Mouse (Mus musculus): ENCODE data around the gene Tspan5. TPM values are rescaled to one million over a fixed set of nuclear protein-coding genes. Genes with fewer than 3 reads are reported as not detected.

Gene Tspan5
- polyA plus RNA-seq, 1 experiment from 2014 or later = 14.3 TPM

GRCm38 (mm10) chr3:138804104-138805048 is 62.4 kb downstream of the Tspan5 start:
- Histone ChIP-seq H3K36me3 (ENCODE audit: control insufficient read depth, insufficient read depth) (no peaks in the 10 kb centered on the region), H3K4me2 (ENCODE audit: low read depth, low read length) (no peak overlapping the region), H3K4me3 (ENCODE audit: low read length) (no peak overlapping the region), H3K27me3 (ENCODE audit: control insufficient read depth, insufficient read depth, low read length) (no peaks in the 10 kb centered on the region), H3K9ac (ENCODE audit: low read length) (no peak overlapping the region), H3K9me3 (replicated peaks; ENCODE audit: control insufficient read depth, low read length) (no peaks in the 10 kb centered on the region), H3K4me1 (ENCODE audit: control insufficient read depth, insufficient read depth, low read length) (peaks cover 3% of the 10 kb centered on the region), H3K27ac (ENCODE audit: low read length) (no peak overlapping the region)
- no peak for ATAC-seq (replicated peaks; ENCODE audit: extremely low read depth, insufficient read depth, low FRiP score)
- WGBS = 65% methylated on average over 11 of the region's 11 CpGs

- WGBS = 45% methylated on average over 4 of the region's 4 CpGs
- ATAC-seq (replicated peaks; ENCODE audit: extremely low read depth, insufficient read depth, low FRiP score) = peak; percentile 47; the same call in 1 of the 2 replicates
Measured at GRCm38 (mm10) chr3:138807795-138808194, 65.8 kb downstream of the Tspan5 start.

GRCm38 (mm10) chr3:138809509-138809908 is 67.5 kb downstream of the Tspan5 start:
- Histone ChIP-seq H3K4me1 (ENCODE audit: control insufficient read depth, insufficient read depth, low read length) (no peaks in the 10 kb centered on the region; the same call in 1 of the 2 replicates), H3K9ac (ENCODE audit: low read length) (no peak overlapping the region), H3K27ac (ENCODE audit: low read length) (no peak overlapping the region), H3K4me3 (ENCODE audit: low read length) (no peak overlapping the region), H3K27me3 (ENCODE audit: control insufficient read depth, insufficient read depth, low read length) (no peaks in the 10 kb centered on the region), H3K4me2 (ENCODE audit: low read depth, low read length) (no peak overlapping the region), H3K36me3 (ENCODE audit: control insufficient read depth, insufficient read depth) (no peaks in the 10 kb centered on the region), H3K9me3 (replicated peaks; ENCODE audit: control insufficient read depth, low read length) (no peaks in the 10 kb centered on the region)
- WGBS = 93% methylated on average over 8 of the region's 8 CpGs
- ATAC-seq (replicated peaks; ENCODE audit: extremely low read depth, insufficient read depth, low FRiP score) = no peak

More at GRCm38 (mm10) chr3:138807795-138808194, 65.8 kb downstream of the Tspan5 start:
- Histone ChIP-seq H3K36me3 (ENCODE audit: control insufficient read depth, insufficient read depth) (no peaks in the 10 kb centered on the region), H3K9ac (ENCODE audit: low read length) (no peak overlapping the region), H3K4me3 (ENCODE audit: low read length) (no peak overlapping the region), H3K27ac (ENCODE audit: low read length) (no peak overlapping the region; the same call in 1 of the 2 replicates), H3K4me1 (ENCODE audit: control insufficient read depth, insufficient read depth, low read length) (no peaks in the 10 kb centered on the region; the same call in 1 of the 2 replicates), H3K4me2 (ENCODE audit: low read depth, low read length) (no peak overlapping the region), H3K9me3 (replicated peaks; ENCODE audit: control insufficient read depth, low read length) (no peaks in the 10 kb centered on the region), H3K27me3 (ENCODE audit: control insufficient read depth, insufficient read depth, low read length) (no peaks in the 10 kb centered on the region)

- ATAC-seq (replicated peaks; ENCODE audit: extremely low read depth, insufficient read depth, low FRiP score) = no peak
- Histone ChIP-seq H3K36me3 (ENCODE audit: control insufficient read depth, insufficient read depth) (no peaks in the 10 kb centered on the region), H3K9ac (ENCODE audit: low read length) (no peak overlapping the region), H3K4me2 (ENCODE audit: low read depth, low read length) (no peak overlapping the region), H3K27me3 (ENCODE audit: control insufficient read depth, insufficient read depth, low read length) (no peaks in the 10 kb centered on the region), H3K4me3 (ENCODE audit: low read length) (no peak overlapping the region), H3K27ac (ENCODE audit: low read length) (no peak overlapping the region), H3K4me1 (ENCODE audit: control insufficient read depth, insufficient read depth, low read length) (peaks cover 11% of the 10 kb centered on the region), H3K9me3 (replicated peaks; ENCODE audit: control insufficient read depth, low read length) (no peaks in the 10 kb centered on the region)
- WGBS = 50% methylated on average over 3 of the region's 3 CpGs
Measured at GRCm38 (mm10) chr3:138812565-138812964, 70.6 kb downstream of the Tspan5 start.

- Histone ChIP-seq H3K36me3 (ENCODE audit: control insufficient read depth, insufficient read depth) (no peaks in the 10 kb centered on the region), H3K27ac (ENCODE audit: low read length) (no peak overlapping the region), H3K4me2 (ENCODE audit: low read depth, low read length) (no peak overlapping the region), H3K4me1 (ENCODE audit: control insufficient read depth, insufficient read depth, low read length) (peaks cover 11% of the 10 kb centered on the region), H3K9ac (ENCODE audit: low read length) (no peak overlapping the region), H3K27me3 (ENCODE audit: control insufficient read depth, insufficient read depth, low read length) (no peaks in the 10 kb centered on the region), H3K9me3 (replicated peaks; ENCODE audit: control insufficient read depth, low read length) (no peaks in the 10 kb centered on the region), H3K4me3 (ENCODE audit: low read length) (no peak overlapping the region)
- WGBS = 64% methylated on average over 13 of the region's 13 CpGs
- ATAC-seq (replicated peaks; ENCODE audit: extremely low read depth, insufficient read depth, low FRiP score) = no peak
Measured at GRCm38 (mm10) chr3:138813139-138813810, 71.3 kb downstream of the Tspan5 start.

- 68% methylated on average over 5 of the region's 5 CpGs for WGBS
- no peaks in the 10 kb centered on the region for H3K27me3 ChIP-seq (ENCODE audit: control insufficient read depth, insufficient read depth, low read length)
- H3K27ac ChIP-seq (ENCODE audit: low read length) = no peak overlapping the region
- H3K9ac ChIP-seq (ENCODE audit: low read length) = no peak overlapping the region
- H3K4me1 ChIP-seq (ENCODE audit: control insufficient read depth, insufficient read depth, low read length) = peaks cover 11% of the 10 kb centered on the region
- H3K4me2 ChIP-seq (ENCODE audit: low read depth, low read length) = no peak overlapping the region
- no peak overlapping the region for H3K4me3 ChIP-seq (ENCODE audit: low read length)
- no peak for ATAC-seq (replicated peaks; ENCODE audit: extremely low read depth, insufficient read depth, low FRiP score)
- H3K9me3 ChIP-seq (replicated peaks; ENCODE audit: control insufficient read depth, low read length) = no peaks in the 10 kb centered on the region
- H3K36me3 ChIP-seq (ENCODE audit: control insufficient read depth, insufficient read depth) = no peaks in the 10 kb centered on the region
Measured at GRCm38 (mm10) chr3:138814457-138814856, 72.5 kb downstream of the Tspan5 start.

GRCm38 (mm10) chr3:138815127-138815837 is 73.3 kb downstream of the Tspan5 start:
- Histone ChIP-seq H3K9me3 (replicated peaks; ENCODE audit: control insufficient read depth, low read length) (no peaks in the 10 kb centered on the region), H3K4me3 (ENCODE audit: low read length) (no peak overlapping the region), H3K27me3 (ENCODE audit: control insufficient read depth, insufficient read depth, low read length) (no peaks in the 10 kb centered on the region), H3K9ac (ENCODE audit: low read length) (no peak overlapping the region), H3K4me2 (ENCODE audit: low read depth, low read length) (no peak overlapping the region), H3K4me1 (ENCODE audit: control insufficient read depth, insufficient read depth, low read length) (peaks cover 11% of the 10 kb centered on the region), H3K27ac (ENCODE audit: low read length) (0 out of 2 replicates have a peak overlapping the region, but pooled peaks have one; percentile 10), H3K36me3 (ENCODE audit: control insufficient read depth, insufficient read depth) (no peaks in the 10 kb centered on the region)
- peak; percentile 39; the same call in 1 of the 2 replicates for ATAC-seq (replicated peaks; ENCODE audit: extremely low read depth, insufficient read depth, low FRiP score)
- WGBS = 70% methylated on average over 7 of the region's 7 CpGs

GRCm38 (mm10) chr3:138816888-138817656 is 75.1 kb downstream of the Tspan5 start:
- WGBS = 40% methylated on average over 5 of the region's 5 CpGs
- Histone ChIP-seq H3K36me3 (ENCODE audit: control insufficient read depth, insufficient read depth) (no peaks in the 10 kb centered on the region), H3K27ac (ENCODE audit: low read length) (no peak overlapping the region), H3K9me3 (replicated peaks; ENCODE audit: control insufficient read depth, low read length) (no peaks in the 10 kb centered on the region), H3K4me3 (ENCODE audit: low read length) (no peak overlapping the region), H3K9ac (ENCODE audit: low read length) (no peak overlapping the region), H3K4me1 (ENCODE audit: control insufficient read depth, insufficient read depth, low read length) (peaks cover 11% of the 10 kb centered on the region), H3K27me3 (ENCODE audit: control insufficient read depth, insufficient read depth, low read length) (no peaks in the 10 kb centered on the region), H3K4me2 (ENCODE audit: low read depth, low read length) (no peak overlapping the region)
- ATAC-seq (replicated peaks; ENCODE audit: extremely low read depth, insufficient read depth, low FRiP score) = no peak
